Mouse (Mus musculus) liver, adult 2 months (tissue): ENCODE measurements around the gene Nim1k. TPM values are rescaled to one million over a fixed set of nuclear protein-coding genes. Genes with fewer than 3 reads are reported as not detected.
"Not testable (repeated sequence)": the region's sequence is repeated elsewhere in the genome, so short reads cannot be mapped to it uniquely, and the experiment has no call there.

Experiments
- DNase-seq: peaks from one replicate; pipeline ENCODE4 v3.0.0-alpha.2; 2011; ENCODE audit warnings: low read depth, low spot score; ENCODE audit errors: extremely low read depth
- H3K27ac ChIP-seq: fragments of 200-500 bp; replicated peaks from 2 replicates; pipeline ENCODE4 v1.5.1; 2012; ENCODE audit warnings: low read depth, mild to moderate bottlenecking, control low read depth, inconsistent platforms, low read length; ENCODE audit not compliant: insufficient read depth
- H3K27me3 ChIP-seq: fragments of 200-500 bp; 2 replicates; pipeline ENCODE4 v1.6.1; 2012; ENCODE audit warnings: mild to moderate bottlenecking, moderate library complexity, low read length, inconsistent platforms; ENCODE audit not compliant: control insufficient read depth, insufficient read depth
- H3K36me3 ChIP-seq: fragments of 200-500 bp; 2 replicates; pipeline ENCODE4 v1.6.1; 2012; ENCODE audit warnings: low read length, inconsistent platforms; ENCODE audit not compliant: control insufficient read depth, insufficient read depth
- H3K4me1 ChIP-seq: fragments of 200-500 bp; 2 replicates; pipeline ENCODE4 v1.6.1; 2011; ENCODE audit warnings: low read length; ENCODE audit not compliant: control insufficient read depth, insufficient read depth
- H3K4me3 ChIP-seq: fragments of 200-500 bp; 2 replicates; pipeline ENCODE4 v1.5.1; 2011; ENCODE audit warnings: low read depth, mild to moderate bottlenecking, control low read depth, low read length, moderate library complexity; ENCODE audit not compliant: insufficient read depth
- H3K79me2 ChIP-seq: fragments of 200-500 bp; 2 replicates; pipeline ENCODE4 v1.6.1; 2012; ENCODE audit warnings: inconsistent platforms, mild to moderate bottlenecking, low read length, moderate library complexity; ENCODE audit not compliant: control insufficient read depth, insufficient read depth
- H3K9ac ChIP-seq: fragments of 200-500 bp; 2 replicates; pipeline ENCODE4 v1.6.1; 2012; ENCODE audit warnings: low read depth, mild to moderate bottlenecking, control low read depth, inconsistent platforms, low read length
- CTCF ChIP-seq: fragments of 200-500 bp; IDR thresholded peaks from 2 replicates; pipeline ENCODE4 v1.5.1; 2011; ENCODE audit warnings: low read depth, low read length, control low read depth
- POLR2A ChIP-seq: fragments of 200-500 bp; IDR thresholded peaks from 2 replicates; pipeline ENCODE4 v1.6.1; 2011; ENCODE audit warnings: low read length, control low read depth; ENCODE audit not compliant: insufficient read depth; ENCODE audit errors: extremely low read depth
- WGBS: fragments of 180-500 bp; shearing (Covaris S2); methylation state at CpG from one replicate; pipeline ENCODE4 v1.1.7; 2018; 5-methylcytosine and 5-hydroxymethylcytosine counted together
- polyA plus RNA-seq: library from polyadenylated mRNA; depleted of rRNA; stranded (reverse); fragments of >200 nt; gene quantifications from 2 replicates; pipeline ENCODE4 v1.2.3, GENCODE M21; 2012
- total RNA-seq: library from RNA; depleted of rRNA; stranded (reverse); fragments of >200 nt; gene quantifications from 2 replicates; pipeline ENCODE4 v1.2.3, GENCODE M21; 2014

Nim1k gene
- total and polyA plus RNA-seq, 2 experiments: 0.81 to 1.3 TPM

DNA sequence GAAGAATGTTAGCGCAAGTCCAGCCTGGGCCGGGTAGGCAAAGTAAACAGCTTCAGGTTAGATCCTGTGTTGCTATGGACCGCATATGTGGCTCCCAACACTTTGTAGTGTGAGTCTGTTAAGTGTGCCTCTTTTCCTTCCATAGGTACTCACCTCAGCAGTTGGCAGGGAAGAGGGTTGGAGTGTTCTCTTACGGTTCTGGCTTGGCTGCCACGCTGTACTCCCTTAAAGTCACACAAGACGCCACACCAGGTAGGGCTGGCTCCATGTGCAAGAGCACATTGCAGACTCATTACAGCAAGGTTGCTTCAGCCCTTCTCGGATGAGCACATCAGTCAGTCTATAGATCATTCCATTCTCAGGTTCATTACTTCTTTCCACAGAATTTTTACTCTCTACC is 51.4 kb downstream of the Nim1k start:
- 80% methylated on average over 7 of the region's 7 CpGs for WGBS
- Histone ChIP-seq H3K4me3 (no peak overlapping the region), H3K4me1 (peaks cover 10% of the 10 kb centered on the region), H3K79me2 (no peaks in the 10 kb centered on the region), H3K9ac (no peak overlapping the region), H3K27ac (no peak overlapping the region), H3K27me3 (no peaks in the 10 kb centered on the region), H3K36me3 (peaks cover 58% of the 10 kb centered on the region)
- no peak for DNase-seq
- no peak for TF ChIP-seq CTCF
- TF ChIP-seq POLR2A: no peak

DNA sequence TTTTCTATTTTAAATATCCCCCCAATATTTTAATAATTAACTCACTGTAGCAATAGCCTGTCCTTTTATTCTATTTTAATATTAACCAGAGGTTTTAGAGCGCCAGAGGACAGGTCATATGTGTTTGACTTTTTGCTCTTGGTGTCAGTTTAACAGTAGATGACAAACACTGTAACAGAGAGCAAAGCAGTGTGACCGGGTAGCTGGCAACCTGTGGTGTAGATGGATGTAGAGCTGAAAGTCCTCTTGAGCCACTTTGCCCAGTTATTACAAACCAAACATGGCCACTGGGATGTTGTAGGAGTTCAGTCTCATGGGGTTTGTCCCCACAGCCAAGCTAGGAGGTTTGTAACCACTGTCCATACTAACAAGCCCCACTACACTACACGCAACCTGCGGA is 57.2 kb downstream of the Nim1k start:
- H3K27me3 ChIP-seq: no peaks in the 10 kb centered on the region
- TF ChIP-seq POLR2A (no peak), CTCF (no peak)
- no peak overlapping the region for H3K4me3 ChIP-seq
- H3K36me3 ChIP-seq: peaks cover 37% of the 10 kb centered on the region
- peaks cover 22% of the 10 kb centered on the region for H3K4me1 ChIP-seq
- DNase-seq: peak; percentile 99
- H3K79me2 ChIP-seq: peaks cover 6% of the 10 kb centered on the region; the same call in 1 of the 2 replicates
- no peak overlapping the region; the same call in 1 of the 2 replicates for H3K27ac ChIP-seq
- no peak overlapping the region for H3K9ac ChIP-seq
- WGBS: 29% methylated on average over 4 of the region's 4 CpGs

DNA sequence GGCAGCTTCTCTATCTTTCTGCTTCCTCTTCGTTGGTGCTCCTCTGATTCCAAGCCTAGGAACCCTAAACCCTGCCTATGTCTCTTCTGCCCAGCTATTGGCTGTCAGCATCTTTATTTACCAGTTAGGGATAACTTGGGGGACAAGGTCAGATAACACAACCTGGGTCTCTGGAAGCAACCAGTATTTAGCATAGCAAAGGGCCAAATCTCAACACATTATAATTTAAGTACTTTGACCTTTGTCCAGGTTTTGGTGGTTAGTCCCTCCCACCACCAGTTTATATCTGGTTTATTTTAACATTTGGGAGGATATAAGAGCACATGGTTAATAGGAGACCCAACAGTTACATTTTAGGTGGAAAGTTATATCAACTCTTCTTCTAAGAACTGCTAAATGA is 59.2 kb downstream of the Nim1k start:
- TF ChIP-seq CTCF (no peak), POLR2A (no peak)
- 17% methylated on average over 1 of the region's 1 CpGs for WGBS
- H3K4me3 ChIP-seq: no peak overlapping the region
- no peak overlapping the region for H3K9ac ChIP-seq
- H3K4me1 ChIP-seq: peaks cover 26% of the 10 kb centered on the region
- peak; percentile 81 for DNase-seq
- H3K36me3 ChIP-seq: peaks cover 23% of the 10 kb centered on the region
- no peaks in the 10 kb centered on the region for H3K27me3 ChIP-seq
- H3K27ac ChIP-seq: no peak overlapping the region
- peaks cover 8% of the 10 kb centered on the region; the same call in 1 of the 2 replicates for H3K79me2 ChIP-seq

DNA sequence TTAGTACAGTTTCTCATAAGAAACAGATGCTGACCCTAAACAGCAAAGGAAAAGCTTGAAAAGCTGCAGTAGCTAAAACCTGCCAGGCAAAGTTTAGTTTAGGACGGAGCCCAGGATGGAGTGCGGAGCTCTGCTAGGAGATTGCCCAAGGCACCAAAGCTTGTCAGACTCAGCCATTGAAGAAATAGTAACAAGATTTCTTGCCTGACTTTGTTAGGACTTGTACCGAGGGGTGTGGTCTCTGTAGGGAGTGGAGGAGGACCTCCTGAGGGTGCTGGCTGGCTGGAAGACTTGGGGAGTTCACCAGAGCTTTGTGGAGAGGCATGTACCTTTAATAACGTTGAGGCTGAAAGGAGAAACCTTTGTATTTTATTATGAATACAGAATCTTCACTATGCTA is 60.0 kb downstream of the Nim1k start:
- no peak for TF ChIP-seq CTCF
- no peak for TF ChIP-seq POLR2A
- peaks cover 18% of the 10 kb centered on the region for H3K36me3 ChIP-seq
- H3K4me1 ChIP-seq: peaks cover 29% of the 10 kb centered on the region
- 63% methylated on average over 4 of the region's 4 CpGs for WGBS
- no peak for DNase-seq
- peaks cover 15% of the 10 kb centered on the region; the same call in 1 of the 2 replicates for H3K79me2 ChIP-seq
- H3K27ac ChIP-seq: 0 out of 2 replicates have a peak overlapping the region, but pooled peaks have one; percentile 12
- H3K4me3 ChIP-seq: no peak overlapping the region
- H3K9ac ChIP-seq: no peak overlapping the region
- no peaks in the 10 kb centered on the region for H3K27me3 ChIP-seq

DNA sequence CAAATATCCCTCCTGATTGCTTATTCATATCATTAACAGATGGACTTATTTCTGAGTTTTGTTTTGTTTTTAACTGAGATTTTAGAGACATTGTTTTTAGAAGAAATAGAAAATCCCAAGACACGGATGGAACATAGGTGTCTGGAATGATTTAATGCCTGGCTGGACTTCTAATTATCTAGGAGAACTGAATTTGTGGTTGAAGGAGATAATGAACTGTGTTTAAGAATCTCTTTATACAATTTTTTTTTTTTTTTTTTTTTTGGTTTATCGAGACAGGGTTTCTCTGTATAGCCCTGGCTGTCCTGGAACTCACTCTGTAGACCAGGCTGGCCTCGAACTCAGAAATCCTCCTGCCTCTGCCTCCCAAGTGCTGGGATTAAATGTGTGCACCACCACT is 63.7 kb downstream of the Nim1k start:
- Histone ChIP-seq H3K4me3 (peak overlapping the region; percentile 89; the same call in 1 of the 2 replicates), H3K4me1 (peaks cover 19% of the 10 kb centered on the region), H3K79me2 (peaks cover 19% of the 10 kb centered on the region; the same call in 1 of the 2 replicates)
- H3K9ac ChIP-seq, H3K27ac ChIP-seq, H3K36me3 ChIP-seq, H3K27me3 ChIP-seq, DNase-seq: not testable (repeated sequence)
- WGBS: 46% methylated on average over 3 of the region's 3 CpGs

DNA sequence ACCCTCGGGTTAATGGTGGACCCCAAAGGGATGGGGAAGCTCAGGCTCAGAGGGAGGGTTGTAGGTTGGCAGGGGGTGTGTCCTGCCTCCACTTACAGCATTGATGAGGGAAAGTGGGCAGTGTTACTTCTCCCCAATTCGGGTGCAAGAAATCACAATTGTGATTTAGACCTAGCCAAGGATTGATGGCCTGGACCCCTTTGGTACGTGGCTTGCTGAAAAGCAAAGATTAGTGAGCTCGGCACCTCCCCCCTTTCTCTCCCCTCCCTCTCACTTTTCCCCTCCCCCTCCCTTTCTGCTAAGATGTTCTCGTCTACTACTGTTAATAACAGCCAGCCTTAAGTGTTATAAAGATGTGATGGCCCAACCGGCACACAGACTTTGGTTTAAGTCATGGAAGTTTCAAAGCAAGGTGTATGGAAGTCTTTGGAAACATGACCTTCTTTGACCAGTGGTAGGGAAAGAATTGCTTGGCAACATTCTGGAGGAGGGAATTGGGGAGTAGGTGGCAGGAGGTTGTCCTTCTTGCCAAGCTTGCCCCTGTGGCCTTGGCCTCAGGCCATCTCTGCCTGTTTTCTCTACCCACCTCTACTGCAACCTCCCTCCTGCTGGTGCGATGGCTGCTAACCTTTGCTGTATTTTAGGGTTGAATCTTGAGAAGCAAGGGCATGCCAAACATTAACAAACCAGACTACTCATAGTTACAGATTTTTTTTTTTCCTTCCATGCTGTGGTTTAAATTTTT is 64.6 kb downstream of the Nim1k start:
- Histone ChIP-seq H3K4me1 (peaks cover 19% of the 10 kb centered on the region), H3K36me3 (peaks cover 3% of the 10 kb centered on the region; the same call in 1 of the 2 replicates), H3K79me2 (peaks cover 19% of the 10 kb centered on the region; the same call in 1 of the 2 replicates), H3K4me3 (peak overlapping the region; percentile 89), H3K9ac (peak overlapping the region; percentile 89), H3K27me3 (no peaks in the 10 kb centered on the region), H3K27ac (peak overlapping the region; percentile 89)
- peak; percentile 69 for DNase-seq
- TF ChIP-seq CTCF (no peak), POLR2A (no peak)
- 3% methylated on average over 7 of the region's 7 CpGs for WGBS
